Comparison of ENCODE assay signal across 9 mouse cellular contexts in genomic region chr10:111689587-111689986, GRCm38 (mm10).
DNase-seq lines count a peak whose midpoint lies in the region; ATAC-seq lines count a peak whose summit lies in the region.
"Had no signal": no experiment of that assay in that cellular context is flagged by ENCODE, and none has a peak within 500 bp of the region (broad histone marks: within the 10 kb centered on the region; RNA-seq: fewer than 3 reads in every experiment).

No protein-coding gene starts in this region.

- H3K27me3 ChIP-seq in limb, embryonic 13.5 days, result no peaks in the 10 kb centered on the region
- H3K27me3 ChIP-seq in limb, embryonic 10.5 days (ENCODE audit: low read depth, poor library complexity, severe bottlenecking), result no peaks in the 10 kb centered on the region
- H3K27me3 ChIP-seq in midbrain, embryonic 11.5 days (ENCODE audit: control insufficient read depth, insufficient read depth, low read length), result no peaks in the 10 kb centered on the region

- ATAC-seq in limb, embryonic 13.5 days (ENCODE audit: low FRiP score, low read depth), result peak; percentile 66
- no peak for ATAC-seq in megakaryocyte progenitor cell, adult 5-6 weeks (replicated peaks; ENCODE audit: poor library complexity)
- no peak for ATAC-seq in midbrain, embryonic 11.5 days (ENCODE audit: low FRiP score)

- DNase-seq in limb, embryonic 10.5 days (ENCODE audit: low spot score), result no peak
- peak; percentile 74 for DNase-seq in heart, adult 8-10 months (ENCODE audit: low spot score)
- DNase-seq in kidney, postnatal 25 days, result peak; percentile 48 to 69
- peak; percentile 51 for DNase-seq in testis, postnatal 14 days (ENCODE audit: low spot score)
- DNase-seq in layer of hippocampus, postnatal 14 days (ENCODE audit: low spot score in 2 of 2), result no peak
- DNase-seq in midbrain, embryonic 11.5 days (ENCODE audit: low spot score, missing footprints), result no peak

- H3K9me3 ChIP-seq in limb, embryonic 13.5 days, result no peaks in the 10 kb centered on the region
- H3K9me3 ChIP-seq in limb, embryonic 10.5 days (replicated peaks), result no peaks in the 10 kb centered on the region
- no peaks in the 10 kb centered on the region for H3K9me3 ChIP-seq in midbrain, embryonic 11.5 days (ENCODE audit: control insufficient read depth, low read length)

- WGBS in limb, embryonic 13.5 days, result 44% methylated on average over 10 of the region's 10 CpGs
- 76% methylated on average over 10 of the region's 10 CpGs for WGBS in limb, embryonic 10.5 days
- WGBS in midbrain, embryonic 11.5 days, result 81% methylated on average over 10 of the region's 10 CpGs

- no peak overlapping the region for H3K9ac ChIP-seq in limb, embryonic 13.5 days
- H3K9ac ChIP-seq in midbrain, embryonic 11.5 days (ENCODE audit: low read length), result no peak overlapping the region
- H3K9ac ChIP-seq: liver, embryonic 14.5 days had no signal

- no peak overlapping the region for H3K4me2 ChIP-seq in limb, embryonic 13.5 days (replicated peaks)
- H3K4me2 ChIP-seq in midbrain, embryonic 11.5 days, result no peak overlapping the region

- H3K4me3 ChIP-seq in limb, embryonic 13.5 days, result no peak overlapping the region
- H3K4me3 ChIP-seq in limb, embryonic 10.5 days, result no peak overlapping the region
- H3K4me3 ChIP-seq in midbrain, embryonic 11.5 days (ENCODE audit: low read depth, low read length), result no peak overlapping the region

- peaks cover 14% of the 10 kb centered on the region; the same call in 1 of the 2 replicates for H3K4me1 ChIP-seq in limb, embryonic 13.5 days
- peaks cover 6% of the 10 kb centered on the region; the same call in 1 of the 2 replicates for H3K4me1 ChIP-seq in limb, embryonic 10.5 days
- no peaks in the 10 kb centered on the region for H3K4me1 ChIP-seq in midbrain, embryonic 11.5 days (ENCODE audit: control insufficient read depth, insufficient read depth, low read length)

- H3K27ac ChIP-seq in limb, embryonic 13.5 days, result no peak overlapping the region
- H3K27ac ChIP-seq in limb, embryonic 10.5 days, result no peak overlapping the region
- H3K27ac ChIP-seq in midbrain, embryonic 11.5 days (ENCODE audit: low read depth, low read length), result no peak overlapping the region
- H3K27ac ChIP-seq: liver, embryonic 14.5 days had no signal

- no peaks in the 10 kb centered on the region for H3K36me3 ChIP-seq in limb, embryonic 13.5 days
- H3K36me3 ChIP-seq in limb, embryonic 10.5 days, result no peaks in the 10 kb centered on the region
- H3K36me3 ChIP-seq in midbrain, embryonic 11.5 days (ENCODE audit: control insufficient read depth, insufficient read depth, low read length), result no peaks in the 10 kb centered on the region

Comparison
In these comparisons a context has a peak if more than half of its experiments do, and no peak if none do; other contexts are left out.
1. DNase-seq: peak in heart, adult 8-10 months (single experiment), kidney, postnatal 25 days (2 of 2) and testis, postnatal 14 days (single experiment); none in limb, embryonic 10.5 days (single experiment), layer of hippocampus, postnatal 14 days (0 of 2) and midbrain, embryonic 11.5 days (single experiment).